Mouse (Mus musculus) liver, postnatal 0 days (tissue): ENCODE data around the gene D630023F18Rik.

ENCODE experiments used
- CTCF ChIP-seq: sonication (generic); IDR thresholded peaks from 2 replicates; pipeline ENCODE4 v1.5.1; 2016; ENCODE audit warnings: antibody characterized with exemption, low read depth
- EP300 ChIP-seq: IDR thresholded peaks from 2 replicates; pipeline ENCODE4 v1.6.1; 2016; ENCODE audit warnings: antibody characterized with exemption, low read depth, mild to moderate bottlenecking

DNA sequence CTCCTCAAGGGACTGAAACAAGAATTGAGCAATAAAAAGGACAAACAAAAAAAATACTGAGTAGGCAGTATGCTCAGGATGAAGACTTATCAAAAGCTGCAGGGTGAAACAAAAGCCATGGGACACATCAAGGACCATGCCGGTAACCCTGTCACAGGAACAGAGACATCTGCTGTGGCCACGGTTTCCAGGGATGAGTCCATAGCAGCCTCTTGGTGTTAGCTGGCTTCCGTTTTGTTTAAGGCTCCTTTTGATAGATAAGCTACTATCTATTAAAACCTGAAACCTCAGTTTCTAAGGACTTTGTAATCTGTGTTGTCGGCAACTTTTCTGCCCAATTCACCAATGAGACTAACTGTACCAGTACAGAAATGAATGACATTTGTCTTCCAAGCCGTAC is 46.9 kb upstream of the D630023F18Rik start:
- TF ChIP-seq CTCF (no peak), EP300 (no peak)
